Mouse (Mus musculus) right cerebral cortex, adult 18-20 months (tissue): Measurements from ENCODE around the gene Nectin4.
A peak's percentile ranks its signal among the peaks of the same experiment; 100 is the strongest.
"Not testable (repeated sequence)": the region's sequence is repeated elsewhere in the genome, so short reads cannot be mapped to it uniquely, and the experiment has no call there.

Experiments
- DNase-seq: peaks from one replicate; pipeline ENCODE4 v3.0.0; 2022; ENCODE audit warnings: mixed read lengths

Nectin4 gene

GRCm38 (mm10) chr1:171369845-171370556 is at the start of gene Nectin4:
TSS of gene Nectin4 (plus strand) at chr1:171370099.
- no peak for DNase-seq

GRCm38 (mm10) chr1:171320151-171320550 is 49.7 kb upstream of the Nectin4 start:
- DNase-seq, result no peak

- no peak for DNase-seq
These were observed 48.5 kb upstream of the Nectin4 start for GRCm38 (mm10) chr1:171321415-171321814.

GRCm38 (mm10) chr1:171322012-171322411 is 47.9 kb upstream of the Nectin4 start:
- no peak for DNase-seq

- no peak for DNase-seq
These were observed 44.3 kb upstream of the Nectin4 start for GRCm38 (mm10) chr1:171325571-171325970.

GRCm38 (mm10) chr1:171326588-171326987 is 43.3 kb upstream of the Nectin4 start:
- not testable (repeated sequence) for DNase-seq

- no peak for DNase-seq
These were observed 41.7 kb upstream of the Nectin4 start for GRCm38 (mm10) chr1:171328244-171328643.

DNA sequence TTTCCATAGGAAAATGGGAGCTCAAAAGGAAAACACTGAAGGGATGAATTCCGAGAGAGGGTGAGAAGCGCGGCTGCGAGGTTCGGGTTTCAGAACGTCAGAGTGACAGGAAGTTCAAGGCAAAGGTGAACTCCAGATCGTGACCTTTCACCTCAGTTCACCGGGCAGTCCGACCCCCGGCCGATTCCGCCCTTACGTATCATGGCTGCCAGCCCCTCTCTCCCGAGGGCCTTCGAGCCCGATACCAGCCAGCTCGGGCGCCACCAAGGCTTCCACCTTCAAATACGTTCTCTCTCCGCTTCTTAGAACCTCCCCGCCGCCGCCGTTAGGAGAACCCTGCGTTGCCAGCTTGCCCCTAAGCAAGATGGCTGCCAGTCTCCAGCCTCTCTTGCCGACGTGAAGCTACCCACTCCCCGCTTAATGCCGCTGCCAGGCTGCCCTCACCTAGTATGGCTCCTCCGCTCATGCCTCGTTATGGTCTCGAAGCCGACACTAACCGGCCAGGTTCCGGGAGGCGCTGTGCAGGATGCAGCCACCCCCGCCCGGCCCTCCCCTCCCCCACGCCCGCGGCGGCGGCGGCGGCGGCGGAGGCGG is 41.0 kb upstream of the Nectin4 start, which contains the start of gene Dedd:
Dedd (plus strand) TSS at position 307 of the 594 bp plus-strand sequence.
- peak; percentile 94 for DNase-seq

DNA sequence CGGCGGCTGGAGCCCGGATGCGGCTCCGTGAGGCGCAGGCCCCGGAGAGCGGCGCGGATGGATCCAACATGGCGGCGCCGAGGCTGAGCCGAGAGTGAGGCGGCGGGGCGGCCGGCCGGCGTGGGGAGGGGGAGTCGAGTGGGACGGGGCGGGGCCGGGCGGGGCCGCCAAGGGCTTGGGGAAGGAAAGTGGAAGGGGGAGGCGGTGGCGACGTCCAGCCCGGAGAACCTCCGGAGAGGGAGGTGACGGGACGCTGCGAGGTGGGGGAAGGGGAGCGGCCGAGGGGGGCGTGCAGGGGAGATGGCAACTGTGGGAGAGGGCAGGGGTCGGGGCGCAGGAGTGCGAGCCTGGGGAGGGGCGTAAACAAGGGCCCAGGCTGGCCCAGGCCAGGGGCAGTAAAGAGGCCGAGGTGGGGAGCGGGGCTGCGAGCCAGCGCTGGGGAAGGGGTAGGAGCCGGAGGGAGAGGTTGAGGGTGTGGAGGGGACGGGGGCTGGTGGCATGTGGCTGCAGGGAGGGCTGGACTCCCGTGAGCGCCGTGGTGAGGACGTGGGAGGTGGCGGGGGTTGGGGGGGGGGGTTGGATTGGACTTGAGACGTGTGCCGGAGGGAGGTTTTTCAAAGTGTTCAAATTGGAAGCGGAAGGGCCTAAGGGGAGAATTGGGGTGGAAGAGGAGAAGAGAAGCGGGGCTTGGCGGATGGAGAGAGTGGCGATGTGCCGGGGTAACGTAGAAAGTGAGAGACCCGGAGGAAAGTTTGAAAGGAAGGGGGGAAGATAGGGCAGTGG is 40.3 kb upstream of the Nectin4 start:
- no peak for DNase-seq

DNA sequence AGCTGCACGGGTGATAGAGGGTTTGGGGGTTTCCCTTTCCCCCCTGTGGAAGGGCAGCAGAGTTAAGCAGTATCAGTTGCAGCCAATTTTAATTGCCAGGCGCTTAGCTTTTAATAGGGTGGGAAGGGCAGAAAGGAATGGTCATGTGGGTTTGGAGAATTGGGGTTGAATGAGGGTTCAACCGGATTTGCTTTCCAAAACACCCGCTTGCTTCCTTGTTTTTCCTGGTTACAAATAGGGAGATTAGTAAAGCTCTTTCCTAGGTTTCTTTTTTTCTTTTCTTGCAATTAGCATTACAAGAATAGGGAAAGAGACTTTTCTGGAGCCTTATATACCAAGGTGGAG is 39.7 kb upstream of the Nectin4 start:
- DNase-seq, result no peak

GRCm38 (mm10) chr1:171342262-171343207 is 27.4 kb upstream of the Nectin4 start:
- DNase-seq, result no peak

- DNase-seq, result no peak
These were observed 25.8 kb upstream of the Nectin4 start for GRCm38 (mm10) chr1:171343922-171344677.

GRCm38 (mm10) chr1:171344715-171345114 is 25.2 kb upstream of the Nectin4 start:
- no peak for DNase-seq

GRCm38 (mm10) chr1:171345225-171346094 is 24.4 kb upstream of the Nectin4 start, which contains the start of the genes Nit1 and Pfdn2:
TSS of gene Nit1 (minus strand) at chr1:171345646.
TSS of gene Pfdn2 (plus strand) at chr1:171345670.
- DNase-seq, result peak; percentile 94

DNA sequence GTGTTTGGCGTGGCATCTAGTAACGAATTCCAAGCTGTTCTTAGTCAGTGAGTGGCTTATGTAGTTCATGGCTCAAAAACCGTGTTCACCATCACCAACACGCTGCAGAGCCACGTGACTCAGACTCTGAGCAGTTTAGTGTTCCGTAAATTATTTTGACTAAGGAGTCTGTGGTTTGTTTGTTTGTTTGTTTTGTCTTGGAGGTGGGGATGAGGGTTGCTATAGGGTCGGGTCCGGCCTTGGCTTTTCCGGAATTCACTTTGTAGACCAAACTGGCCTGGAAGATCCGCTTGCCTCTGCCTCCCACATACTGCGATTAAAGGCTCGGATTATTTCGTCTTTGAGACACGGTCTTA is 23.8 kb upstream of the Nectin4 start:
- DNase-seq, result no peak

- DNase-seq, result no peak
These were observed 21.2 kb upstream of the Nectin4 start for GRCm38 (mm10) chr1:171348665-171349064.

- DNase-seq, result no peak
These were observed 20.7 kb upstream of the Nectin4 start for GRCm38 (mm10) chr1:171349210-171349609.

GRCm38 (mm10) chr1:171355812-171356340 is 14.0 kb upstream of the Nectin4 start:
- no peak for DNase-seq

GRCm38 (mm10) chr1:171356814-171357213 is 13.1 kb upstream of the Nectin4 start:
- no peak for DNase-seq

GRCm38 (mm10) chr1:171358421-171358820 is 11.5 kb upstream of the Nectin4 start:
- DNase-seq, result peak; percentile 39
